Mouse (Mus musculus) C2C12 (cell line): ENCODE data around the gene Srrt.
A peak's percentile ranks its signal among the peaks of the same experiment; 100 is the strongest.

Experiments
- CTCF ChIP-seq: IDR thresholded peaks from one replicate; pipeline ENCODE4 v1.5.1; 2011; ENCODE audit not compliant: control insufficient read depth, insufficient read depth, insufficient read length
- FOSL1 ChIP-seq: IDR thresholded peaks from one replicate; pipeline ENCODE4 v1.8.0; 2011; ENCODE audit warnings: mild to moderate bottlenecking, low read length; ENCODE audit not compliant: poor library complexity, insufficient read depth, severe bottlenecking
- MAX ChIP-seq: IDR thresholded peaks from one replicate; pipeline ENCODE4 v1.6.1; 2011; ENCODE audit warnings: mild to moderate bottlenecking, control low read depth
- MYOD1 ChIP-seq: IDR thresholded peaks from one replicate; pipeline ENCODE4 v1.6.1; 2011; ENCODE audit warnings: low read depth; ENCODE audit not compliant: control insufficient read depth, insufficient read length

- peak; percentile 7 for TF ChIP-seq CTCF
- no peak for TF ChIP-seq MAX
- no peak for TF ChIP-seq FOSL1
- no peak for TF ChIP-seq MYOD1
Observed at GRCm38 (mm10) chr5:137315084-137315903, 7.8 kb upstream of the Srrt start.
